Mouse (Mus musculus) WW6 (cell line): ENCODE results near the gene Mms19.
"Not testable (repeated sequence)": the region's sequence is repeated elsewhere in the genome, so short reads cannot be mapped to it uniquely, and the experiment has no call there.

ENCODE experiments used
- DNase-seq: peaks from one replicate; pipeline ENCODE4 v3.0.0-alpha.2; 2013; ENCODE audit warnings: low read depth, low spot score

The Mms19 gene

GRCm38 (mm10) chr19:41933179-41934086 lies 47.5 kb downstream of the Mms19 start, which contains the start of the genes Exosc1 and Zdhhc16:
Gene Exosc1 (minus strand): TSS chr19:41933423.
Gene Zdhhc16 (plus strand): TSS chr19:41933480.
- DNase-seq, result peak; percentile 88

DNA sequence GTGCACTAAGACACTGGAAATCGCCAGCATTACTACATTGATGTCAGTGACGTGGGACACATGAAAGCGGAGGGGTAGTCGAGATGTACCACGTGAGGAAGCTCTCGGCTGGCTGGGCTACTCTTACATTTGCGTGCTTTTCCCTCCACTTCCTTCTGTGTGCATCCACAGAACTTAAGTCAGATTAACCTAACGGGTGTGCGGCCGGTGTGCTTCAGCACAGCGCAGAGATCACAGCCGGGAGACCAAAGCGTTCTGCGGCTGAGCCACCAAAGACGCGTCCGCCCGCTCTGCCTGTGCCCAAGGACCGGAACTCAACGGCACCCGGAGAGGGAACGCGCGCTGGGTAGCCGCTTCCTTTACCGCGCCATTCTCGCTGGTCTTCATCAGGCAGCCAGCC lies 48.3 kb downstream of the Mms19 start:
- peak; percentile 9 for DNase-seq

DNA sequence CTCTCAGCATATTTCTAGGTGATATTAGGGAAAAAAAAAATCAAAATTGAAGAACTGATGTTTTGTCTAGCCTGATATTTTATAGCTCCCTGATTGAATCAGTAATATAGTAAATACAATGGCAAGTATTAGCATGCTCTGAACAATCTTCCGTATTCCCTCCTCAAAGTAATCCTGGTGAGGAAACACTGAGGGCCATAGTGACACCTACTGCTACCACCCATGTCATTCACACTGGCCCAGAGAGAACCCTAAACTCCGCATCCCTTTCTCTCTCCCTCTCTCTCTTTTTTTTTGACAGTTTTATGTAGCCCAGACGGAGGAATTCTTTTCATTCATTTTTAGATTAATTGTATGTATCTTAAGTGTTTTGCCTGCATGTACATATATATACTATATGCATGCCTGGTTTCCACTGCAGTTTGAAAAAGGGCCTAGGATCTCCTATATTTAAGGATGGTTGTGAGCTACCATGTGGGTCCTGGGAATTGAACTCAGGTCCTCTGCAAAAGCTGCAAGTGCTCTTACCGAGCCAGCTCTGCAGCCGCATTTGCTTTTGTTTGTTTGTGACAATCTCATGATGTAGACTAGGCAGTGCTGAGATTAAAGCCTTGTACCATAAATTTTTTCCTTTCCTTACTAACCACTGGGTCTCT lies 60.4 kb downstream of the Mms19 start:
- DNase-seq, result no peak

- DNase-seq, result no peak
Observed at GRCm38 (mm10) chr19:41919471-41919870, 61.5 kb downstream of the Mms19 start.

GRCm38 (mm10) chr19:41916853-41917252 lies 64.1 kb downstream of the Mms19 start:
- DNase-seq, result no peak

- no peak for DNase-seq
Observed at GRCm38 (mm10) chr19:41915294-41915693, 65.7 kb downstream of the Mms19 start.

- not testable (repeated sequence) for DNase-seq
Observed at GRCm38 (mm10) chr19:41914592-41914882, 66.4 kb downstream of the Mms19 start.

DNA sequence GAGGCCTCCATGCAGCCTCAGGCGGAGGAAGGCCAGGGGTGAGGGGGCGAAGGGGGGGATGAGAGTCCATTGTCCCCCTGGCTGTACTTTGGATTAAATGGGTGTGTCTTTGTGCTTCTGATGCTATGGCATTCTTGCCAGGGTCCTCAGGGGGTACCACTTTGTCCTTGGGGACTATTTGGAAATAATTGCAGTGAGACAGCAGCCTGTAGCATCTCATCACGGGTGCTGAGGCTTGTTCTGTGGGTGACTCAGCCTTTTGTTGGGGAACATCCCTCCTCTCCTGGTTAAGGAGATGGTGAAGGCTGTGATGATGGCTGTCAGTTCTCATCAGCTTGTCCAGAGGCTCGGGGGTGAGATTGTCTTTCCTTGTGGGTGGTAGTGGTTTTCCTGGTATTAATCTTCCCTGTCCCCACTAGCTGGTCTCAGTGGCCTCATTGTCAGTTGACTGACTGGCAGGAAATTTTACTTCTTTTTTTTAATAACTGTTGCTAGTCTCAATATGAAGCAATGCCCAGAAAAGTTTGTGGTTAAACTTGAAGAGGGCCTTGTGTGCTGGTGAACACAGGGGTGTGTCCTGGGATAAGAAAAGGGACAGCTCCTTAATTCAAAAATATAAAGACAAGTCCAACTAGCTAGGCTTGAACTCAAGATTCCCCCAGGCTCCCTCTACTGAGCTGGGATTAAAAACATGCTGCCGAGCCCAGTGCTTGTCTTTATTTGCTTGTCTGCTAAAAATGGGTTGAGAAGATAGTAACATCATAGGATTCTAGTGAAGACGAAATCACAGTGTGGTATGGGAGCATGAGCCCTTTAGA lies 67.0 kb downstream of the Mms19 start:
- DNase-seq, result no peak

GRCm38 (mm10) chr19:41912121-41913080 lies 68.6 kb downstream of the Mms19 start:
- DNase-seq, result no peak

DNA sequence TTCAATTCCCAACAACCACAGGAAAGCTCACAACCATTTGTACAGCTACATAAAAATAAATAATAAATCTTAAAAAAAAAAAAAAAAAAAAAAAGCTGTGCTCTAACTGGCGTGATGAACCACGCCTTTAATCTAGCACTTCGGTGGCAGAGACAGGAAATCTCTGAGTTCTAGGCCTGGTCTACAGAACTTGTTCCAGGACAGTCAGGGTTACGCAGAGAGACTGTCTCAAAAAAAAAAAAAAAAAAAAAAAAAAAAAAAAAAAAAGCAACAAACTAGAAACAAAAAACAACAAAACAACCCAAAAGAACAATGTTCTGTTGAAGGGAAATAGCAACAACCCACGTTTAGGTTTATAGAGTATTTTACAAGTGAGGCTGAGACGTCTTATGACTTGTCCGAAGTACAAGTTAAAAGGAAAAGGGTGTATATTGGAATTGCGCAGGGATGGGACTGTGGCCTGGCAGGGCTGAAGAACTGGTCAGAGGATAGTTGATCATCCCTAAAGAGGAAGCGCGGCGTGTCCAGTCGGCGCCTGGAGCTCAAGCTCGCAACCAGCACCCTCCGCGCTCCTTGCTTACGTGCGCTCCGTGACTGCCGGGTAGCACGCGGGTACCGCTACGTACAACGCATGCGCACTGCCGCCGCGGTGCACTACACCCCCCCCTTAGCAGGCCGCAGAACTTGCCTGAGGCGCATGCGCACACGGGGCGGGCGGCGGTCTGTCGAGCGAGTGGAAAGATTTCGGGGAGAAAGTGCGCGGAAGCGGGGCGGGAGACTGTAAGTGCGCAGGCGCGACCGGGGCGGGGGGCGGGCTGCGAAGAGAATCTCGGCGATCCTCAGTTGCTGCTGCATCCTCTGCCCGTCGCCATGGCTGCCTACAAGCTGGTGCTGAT lies 69.5 kb downstream of the Mms19 start, which contains the start of gene Pgam1:
Gene Pgam1, plus strand, starts transcription at position 746 of the 896 bp plus-strand sequence.
- peak; percentile 97 for DNase-seq

- DNase-seq, result no peak
Observed at GRCm38 (mm10) chr19:41910396-41910795, 70.6 kb downstream of the Mms19 start.

- DNase-seq, result no peak
Observed at GRCm38 (mm10) chr19:41908736-41909135, 72.2 kb downstream of the Mms19 start.

DNA sequence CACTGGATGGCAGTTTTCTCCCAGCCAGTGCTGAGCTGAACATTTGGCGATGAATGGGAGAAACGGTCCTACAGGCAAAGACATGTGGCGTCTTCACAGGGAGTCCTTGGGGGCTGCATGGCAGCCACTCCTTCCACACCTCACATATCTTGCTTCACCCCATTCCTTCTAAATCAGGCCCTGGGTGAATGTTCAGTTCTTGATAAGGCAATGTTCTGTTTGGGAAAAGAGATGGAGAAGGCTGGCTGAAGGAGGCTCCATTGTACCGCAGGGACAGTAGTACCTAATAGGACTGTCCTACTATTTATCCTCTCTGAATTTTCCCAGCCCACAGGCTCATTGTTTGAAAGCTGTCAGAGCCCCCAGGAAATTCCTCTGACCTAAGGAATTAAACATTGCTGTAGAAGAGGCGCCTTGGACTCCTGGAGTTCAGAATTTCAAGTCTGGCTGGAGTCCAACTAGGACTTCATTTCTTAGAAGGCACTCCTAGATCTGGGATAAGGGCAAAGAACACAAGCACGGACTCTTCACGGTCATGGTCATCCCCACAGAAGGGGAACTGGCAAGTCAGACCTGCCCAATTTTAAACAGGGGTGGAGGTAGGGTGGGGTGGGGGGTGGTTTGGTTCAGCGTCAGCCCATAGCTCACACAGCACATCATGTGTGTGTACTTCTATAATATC lies 73.7 kb downstream of the Mms19 start:
- DNase-seq, result no peak

- no peak for DNase-seq
Observed at GRCm38 (mm10) chr19:41906311-41907078, 74.5 kb downstream of the Mms19 start.

- DNase-seq, result no peak
Observed at GRCm38 (mm10) chr19:41905246-41905645, 75.7 kb downstream of the Mms19 start.

DNA sequence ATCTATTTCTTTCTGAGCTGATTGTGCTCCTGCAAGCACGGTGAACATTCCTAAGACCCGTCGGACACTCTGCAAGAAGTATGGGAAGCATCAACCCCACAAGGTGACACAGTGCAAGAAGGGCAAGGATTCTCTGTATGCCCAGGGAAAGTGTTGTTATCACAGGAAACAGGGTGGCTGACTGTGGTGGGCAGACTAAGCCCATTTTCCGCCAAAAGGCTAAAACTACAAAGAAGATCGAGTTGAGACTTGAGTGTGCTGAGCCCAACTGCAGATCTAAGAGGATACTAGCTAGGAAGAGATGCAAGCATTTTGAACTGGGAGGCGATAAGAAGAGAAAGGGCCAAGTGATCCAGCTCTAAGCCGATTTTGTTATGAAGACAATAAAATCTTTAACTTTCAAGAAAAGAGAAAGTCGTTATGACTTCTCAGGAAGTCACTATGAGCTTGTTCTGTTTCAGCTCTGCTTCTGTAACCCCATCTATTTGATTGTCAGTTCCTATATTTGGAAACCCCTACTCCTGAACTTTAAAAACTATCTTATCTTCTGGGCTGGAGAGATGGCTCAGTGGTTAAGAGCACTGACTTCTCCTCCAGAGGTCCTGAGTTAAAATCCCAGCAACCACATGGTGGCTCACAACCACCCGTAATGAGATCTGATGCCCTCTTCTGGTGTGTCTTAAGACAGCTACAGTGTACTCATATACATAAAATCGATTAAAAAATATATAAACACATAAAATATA lies 77.9 kb downstream of the Mms19 start:
- DNase-seq, result no peak

GRCm38 (mm10) chr19:41901696-41902095 lies 79.3 kb downstream of the Mms19 start:
- no peak for DNase-seq
